Mouse (Mus musculus): ENCODE measurements at regions not wholly inside any gene's neighbourhood (a gene's known extent, or its start where the extent isn't known, plus 50 kb on each side); places are given as distances from the start of the nearest gene placed in this dataset.

DNA sequence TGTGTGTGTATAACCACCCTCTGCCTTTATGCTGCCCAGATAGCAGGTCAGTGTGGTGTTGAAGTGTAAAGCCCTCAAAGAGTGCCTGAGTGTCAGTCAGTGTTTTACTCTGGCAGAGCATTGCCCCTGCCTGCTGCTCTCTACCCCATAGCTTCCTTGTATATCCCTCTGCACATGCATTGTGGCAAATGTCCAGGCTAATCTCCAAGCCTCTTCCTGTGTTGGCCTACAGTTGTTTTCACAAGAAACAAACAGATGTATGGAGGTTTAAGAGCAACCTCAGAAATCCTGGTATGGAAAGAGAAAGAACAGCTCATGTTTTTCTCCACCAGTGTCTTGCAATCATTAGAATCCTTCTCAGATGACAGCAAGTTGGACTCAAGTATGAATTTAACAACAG is 201.0 kb upstream of the Id2 start:
- Histone ChIP-seq H3K27ac (ENCODE audit: insufficient read depth, low read length) (no peak overlapping the region), H3K27me3 (ENCODE audit: control insufficient read depth, insufficient read depth, low read length, poor library complexity, severe bottlenecking) (no peaks in the 10 kb centered on the region), H3K9me3 (replicated peaks; ENCODE audit: control insufficient read depth, insufficient read depth, low read length, poor library complexity, severe bottlenecking) (no peaks in the 10 kb centered on the region), H3K9ac (ENCODE audit: low read depth, poor library complexity, severe bottlenecking) (no peak overlapping the region), H3K4me3 (ENCODE audit: low read depth, low read length) (no peak overlapping the region), H3K36me3 (ENCODE audit: control insufficient read depth, insufficient read depth, low read length, poor library complexity, severe bottlenecking) (no peaks in the 10 kb centered on the region), H3K4me1 (ENCODE audit: control insufficient read depth, insufficient read depth, low read length) (no peaks in the 10 kb centered on the region)
- TF ChIP-seq POLR2A (IDR thresholded peaks at IDR 0.05; ENCODE audit: insufficient read depth, low read length) (no peak), EP300 (IDR thresholded peaks at IDR 0.05; ENCODE audit: insufficient read depth, low read depth, low read length) (no peak)

DNA sequence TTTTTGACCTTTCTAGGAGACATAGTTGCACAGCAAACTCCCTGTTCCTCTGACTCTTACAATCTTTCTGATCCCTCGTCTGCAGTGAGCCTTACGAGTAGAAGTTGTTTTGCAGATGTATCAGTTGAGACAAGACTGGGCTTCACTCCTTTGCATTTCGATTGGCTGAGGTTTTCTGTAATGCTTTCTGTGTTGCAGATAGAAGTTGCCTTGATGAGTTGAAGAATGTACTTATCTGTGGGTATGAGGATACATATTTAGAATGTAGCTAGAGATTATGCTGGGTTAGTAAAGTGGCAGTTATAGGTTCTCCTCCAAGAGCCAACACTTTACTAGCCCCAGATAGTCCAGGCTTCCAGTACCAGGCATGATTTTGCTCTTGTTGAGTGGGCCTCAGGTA is 199.7 kb upstream of the Id2 start:
- no peaks in the 10 kb centered on the region for H3K9me3 ChIP-seq (replicated peaks; ENCODE audit: control insufficient read depth, insufficient read depth, low read length, poor library complexity, severe bottlenecking)
- TF ChIP-seq EP300 (IDR thresholded peaks at IDR 0.05; ENCODE audit: insufficient read depth, low read depth, low read length) (no peak), POLR2A (IDR thresholded peaks at IDR 0.05; ENCODE audit: insufficient read depth, low read length) (no peak), CTCF (IDR thresholded peaks at IDR 0.05; ENCODE audit: low read depth, low read length) (no peak)
- no peaks in the 10 kb centered on the region for H3K27me3 ChIP-seq (ENCODE audit: control insufficient read depth, insufficient read depth, low read length, poor library complexity, severe bottlenecking)
- H3K36me3 ChIP-seq (ENCODE audit: control insufficient read depth, insufficient read depth, low read length, poor library complexity, severe bottlenecking): no peaks in the 10 kb centered on the region
- no peaks in the 10 kb centered on the region for H3K4me1 ChIP-seq (ENCODE audit: control insufficient read depth, insufficient read depth, low read length)
- no peak overlapping the region for H3K4me3 ChIP-seq (ENCODE audit: low read depth, low read length)
- H3K27ac ChIP-seq (ENCODE audit: insufficient read depth, low read length): no peak overlapping the region
- no peak overlapping the region for H3K9ac ChIP-seq (ENCODE audit: low read depth, poor library complexity, severe bottlenecking)

DNA sequence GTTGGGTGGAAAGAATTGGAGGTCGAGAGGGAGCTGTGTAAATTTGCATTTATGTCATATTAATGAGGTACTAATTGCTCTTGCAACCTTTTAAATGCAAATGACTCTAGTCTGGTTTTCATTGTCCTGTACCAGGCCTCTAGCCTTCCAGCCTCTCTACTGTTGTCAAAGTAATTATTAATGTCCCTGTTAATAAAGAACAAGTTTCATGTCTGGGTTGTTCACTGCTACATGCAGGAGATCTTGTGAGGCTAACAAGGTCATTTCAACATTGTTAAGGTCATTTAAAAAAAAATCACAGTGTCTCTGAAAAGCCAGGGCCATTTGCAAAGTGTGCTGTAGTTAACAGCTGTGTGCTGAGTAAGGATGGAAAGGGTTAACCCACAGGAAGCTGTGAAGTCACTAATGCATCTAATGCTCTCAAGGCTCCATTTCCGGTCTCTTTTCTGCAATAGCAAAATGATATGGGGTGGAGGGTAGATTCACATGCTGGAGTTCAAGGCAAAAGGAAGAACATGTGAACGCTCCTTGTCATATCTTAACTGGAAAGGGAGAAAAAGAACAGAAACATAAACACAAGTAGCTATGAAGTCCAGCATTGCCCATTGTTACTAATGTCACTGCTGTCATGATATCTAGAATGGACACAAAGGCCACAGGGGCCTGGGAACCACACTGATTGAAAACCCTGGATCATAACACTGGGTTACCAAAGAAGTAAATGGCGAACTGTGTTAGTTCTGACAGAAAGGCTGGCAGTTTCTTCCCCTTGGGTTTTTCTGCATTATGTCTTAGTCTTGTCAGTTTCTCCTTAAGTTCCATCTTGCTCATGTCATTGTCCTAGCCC is 197.5 kb upstream of the Id2 start:
- no peak overlapping the region for H3K27ac ChIP-seq (ENCODE audit: insufficient read depth, low read length)
- no peak for TF ChIP-seq POLR2A (IDR thresholded peaks at IDR 0.05; ENCODE audit: insufficient read depth, low read length)
- no peak for TF ChIP-seq CTCF (IDR thresholded peaks at IDR 0.05; ENCODE audit: low read depth, low read length)
- TF ChIP-seq EP300 (IDR thresholded peaks at IDR 0.05; ENCODE audit: insufficient read depth, low read depth, low read length): no peak

DNA sequence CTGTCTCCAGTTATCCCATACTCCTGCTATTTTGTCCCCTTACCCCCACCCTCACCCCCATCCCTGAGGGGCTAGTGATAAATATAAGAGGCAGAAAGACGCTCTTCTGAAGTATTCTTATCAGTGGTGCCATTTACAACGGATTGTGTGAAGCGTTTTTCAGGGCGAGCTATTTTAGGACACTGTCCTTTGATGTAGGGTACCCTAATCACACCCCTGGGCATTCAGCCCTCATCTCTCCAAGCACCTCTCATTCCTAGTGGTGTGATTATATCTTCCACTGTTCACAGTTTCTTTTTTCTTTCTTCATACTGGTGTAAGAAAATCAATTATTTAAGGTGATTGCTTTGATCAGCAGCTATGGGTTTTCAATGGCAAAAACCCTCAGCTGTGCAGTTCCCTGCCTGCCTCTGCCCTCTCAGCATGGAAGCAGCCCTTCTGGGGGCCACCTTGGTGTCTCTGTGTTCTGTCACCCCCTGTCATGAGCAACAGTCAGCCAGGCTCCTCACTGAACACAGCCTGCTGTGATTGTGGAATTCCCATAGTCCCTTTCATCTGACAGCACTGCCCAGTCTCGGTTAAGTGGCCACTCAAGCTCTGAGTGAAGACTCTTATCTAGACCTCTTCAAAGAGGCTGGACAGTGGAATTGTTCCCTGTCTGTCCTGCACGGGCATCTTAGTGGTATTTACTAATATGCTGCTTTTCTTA is 196.7 kb upstream of the Id2 start:
- no peaks in the 10 kb centered on the region for H3K9me3 ChIP-seq (replicated peaks; ENCODE audit: control insufficient read depth, insufficient read depth, low read length, poor library complexity, severe bottlenecking)
- H3K4me1 ChIP-seq (ENCODE audit: control insufficient read depth, insufficient read depth, low read length): no peaks in the 10 kb centered on the region
- H3K36me3 ChIP-seq (ENCODE audit: control insufficient read depth, insufficient read depth, low read length, poor library complexity, severe bottlenecking): no peaks in the 10 kb centered on the region
- H3K27me3 ChIP-seq (ENCODE audit: control insufficient read depth, insufficient read depth, low read length, poor library complexity, severe bottlenecking): no peaks in the 10 kb centered on the region
- no peak for TF ChIP-seq POLR2A (IDR thresholded peaks at IDR 0.05; ENCODE audit: insufficient read depth, low read length)
- TF ChIP-seq CTCF (IDR thresholded peaks at IDR 0.05; ENCODE audit: low read depth, low read length): no peak
- no peak for TF ChIP-seq EP300 (IDR thresholded peaks at IDR 0.05; ENCODE audit: insufficient read depth, low read depth, low read length)
- no peak overlapping the region for H3K9ac ChIP-seq (ENCODE audit: low read depth, poor library complexity, severe bottlenecking)
- no peak overlapping the region for H3K27ac ChIP-seq (ENCODE audit: insufficient read depth, low read length)
- no peak overlapping the region for H3K4me3 ChIP-seq (ENCODE audit: low read depth, low read length)

More for the DNA sequence above, 197.5 kb upstream of the Id2 start:
- Histone ChIP-seq H3K4me1 (ENCODE audit: control insufficient read depth, insufficient read depth, low read length) (no peaks in the 10 kb centered on the region), H3K27me3 (ENCODE audit: control insufficient read depth, insufficient read depth, low read length, poor library complexity, severe bottlenecking) (no peaks in the 10 kb centered on the region), H3K9me3 (replicated peaks; ENCODE audit: control insufficient read depth, insufficient read depth, low read length, poor library complexity, severe bottlenecking) (no peaks in the 10 kb centered on the region), H3K4me3 (ENCODE audit: low read depth, low read length) (no peak overlapping the region), H3K9ac (ENCODE audit: low read depth, poor library complexity, severe bottlenecking) (no peak overlapping the region), H3K36me3 (ENCODE audit: control insufficient read depth, insufficient read depth, low read length, poor library complexity, severe bottlenecking) (no peaks in the 10 kb centered on the region)

DNA sequence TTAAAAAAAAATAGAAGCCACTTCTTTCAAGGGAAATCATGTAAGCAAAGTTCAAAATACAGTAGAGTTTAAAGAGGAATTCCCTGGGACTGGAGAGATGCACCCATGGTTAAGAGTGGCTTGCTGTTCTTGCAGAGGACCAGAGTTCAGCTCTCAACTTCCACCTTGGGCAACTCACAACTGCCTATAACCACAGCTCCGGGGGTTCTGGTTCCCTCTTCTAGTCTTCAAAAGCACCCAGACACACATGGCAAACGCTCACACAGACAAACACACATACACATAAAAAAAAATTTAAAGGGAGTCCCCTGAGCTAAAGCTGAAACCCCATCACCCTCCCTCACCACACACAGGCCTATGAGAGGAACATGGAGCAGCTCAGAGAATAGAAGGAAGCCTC is 192.4 kb upstream of the Id2 start:
- Histone ChIP-seq H3K27ac (ENCODE audit: insufficient read depth, low read length) (no peak overlapping the region), H3K27me3 (ENCODE audit: control insufficient read depth, insufficient read depth, low read length, poor library complexity, severe bottlenecking) (no peaks in the 10 kb centered on the region), H3K4me3 (ENCODE audit: low read depth, low read length) (no peak overlapping the region), H3K4me1 (ENCODE audit: control insufficient read depth, insufficient read depth, low read length) (no peaks in the 10 kb centered on the region), H3K36me3 (ENCODE audit: control insufficient read depth, insufficient read depth, low read length, poor library complexity, severe bottlenecking) (no peaks in the 10 kb centered on the region), H3K9me3 (replicated peaks; ENCODE audit: control insufficient read depth, insufficient read depth, low read length, poor library complexity, severe bottlenecking) (no peaks in the 10 kb centered on the region), H3K9ac (ENCODE audit: low read depth, poor library complexity, severe bottlenecking) (no peak overlapping the region)
- TF ChIP-seq EP300 (IDR thresholded peaks at IDR 0.05; ENCODE audit: insufficient read depth, low read depth, low read length): no peak
- TF ChIP-seq POLR2A (IDR thresholded peaks at IDR 0.05; ENCODE audit: insufficient read depth, low read length): no peak
- TF ChIP-seq CTCF (IDR thresholded peaks at IDR 0.05; ENCODE audit: low read depth, low read length): no peak

DNA sequence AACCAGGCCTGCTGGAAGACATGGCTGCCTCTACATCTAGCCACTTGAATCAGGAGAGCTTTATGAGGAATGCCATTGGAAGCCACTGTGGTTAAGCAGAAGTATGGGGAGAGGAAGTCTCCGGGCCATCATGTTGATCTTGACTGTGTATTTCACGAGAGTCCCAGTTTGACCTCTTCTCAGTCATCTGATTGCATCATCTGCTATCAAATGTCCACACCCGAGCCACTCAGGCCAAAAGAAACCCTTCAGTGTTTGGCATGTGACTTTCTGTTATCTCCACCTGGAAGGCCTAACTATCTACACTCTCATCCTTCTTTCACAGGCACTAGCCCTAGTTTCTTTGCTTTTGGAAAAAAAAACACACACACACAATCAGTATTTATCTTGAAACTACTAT is 186.9 kb upstream of the Id2 start:
- Histone ChIP-seq H3K36me3 (ENCODE audit: control insufficient read depth, insufficient read depth, low read length, poor library complexity, severe bottlenecking) (no peaks in the 10 kb centered on the region), H3K4me3 (ENCODE audit: low read depth, low read length) (no peak overlapping the region), H3K27ac (ENCODE audit: insufficient read depth, low read length) (no peak overlapping the region), H3K4me1 (ENCODE audit: control insufficient read depth, insufficient read depth, low read length) (no peaks in the 10 kb centered on the region), H3K9ac (ENCODE audit: low read depth, poor library complexity, severe bottlenecking) (no peak overlapping the region), H3K9me3 (replicated peaks; ENCODE audit: control insufficient read depth, insufficient read depth, low read length, poor library complexity, severe bottlenecking) (no peaks in the 10 kb centered on the region), H3K27me3 (ENCODE audit: control insufficient read depth, insufficient read depth, low read length, poor library complexity, severe bottlenecking) (no peaks in the 10 kb centered on the region)
- TF ChIP-seq CTCF (IDR thresholded peaks at IDR 0.05; ENCODE audit: low read depth, low read length): no peak
- TF ChIP-seq EP300 (IDR thresholded peaks at IDR 0.05; ENCODE audit: insufficient read depth, low read depth, low read length): no peak
- no peak for TF ChIP-seq POLR2A (IDR thresholded peaks at IDR 0.05; ENCODE audit: insufficient read depth, low read length)
